Mouse (Mus musculus) CD4-positive, CD25-positive, alpha-beta regulatory T cell, adult 4 months (primary cell): ENCODE measurements around the gene Prr14. TPM values are rescaled to one million over a fixed set of nuclear protein-coding genes. Genes with fewer than 3 reads are reported as not detected.

Experiments used
- ATAC-seq: one replicate; pipeline ENCODE4 v1.8.0; 2017
- polyA plus RNA-seq, 2 experiments: library from polyadenylated mRNA; unstranded; fragments of 100-300 nt; shearing (Covaris generic); gene quantifications; one replicate each; pipeline ENCODE4 v1.2.1; 2017

The Prr14 gene
- polyA plus RNA-seq, 2 experiments from 2014 or later = 181 to 236 TPM

DNA sequence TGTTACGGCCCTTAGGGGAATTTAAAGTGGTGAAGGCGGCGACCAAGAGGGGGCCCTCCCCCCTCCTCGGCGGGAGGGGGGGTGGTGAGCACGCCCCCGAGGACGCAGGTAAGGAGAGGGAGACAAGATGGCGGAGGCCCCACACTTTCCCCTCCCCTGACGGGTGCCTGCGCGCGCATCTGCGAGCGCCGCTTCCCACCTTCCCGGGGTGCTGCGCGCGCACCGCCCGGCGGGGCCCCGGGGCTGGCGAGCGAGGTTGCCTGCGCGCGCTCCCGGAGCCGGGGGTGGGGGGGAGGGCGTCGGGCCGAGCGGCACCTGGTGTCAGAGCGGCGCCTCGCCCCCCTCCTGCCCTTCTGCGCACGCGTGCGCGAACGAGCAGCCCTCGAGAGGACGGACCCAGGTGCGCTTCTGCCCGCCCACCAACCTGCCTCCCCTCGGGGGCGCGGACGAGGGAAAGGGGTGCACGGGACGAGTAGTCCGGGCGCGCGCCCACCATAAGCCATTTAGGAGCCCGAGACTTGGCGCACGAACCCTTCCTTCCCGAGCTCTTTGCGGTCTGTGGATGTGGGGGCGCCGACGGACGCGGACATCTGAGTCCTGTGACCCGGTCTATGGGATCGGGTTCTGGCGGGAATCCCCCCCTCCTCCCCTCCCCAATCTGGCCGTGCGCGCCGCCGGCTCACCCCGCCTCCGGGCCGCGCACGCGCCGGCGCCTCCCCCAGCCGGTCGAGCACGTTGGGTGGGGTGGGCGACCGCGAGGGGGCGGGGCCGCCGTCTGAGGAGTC is 53.0 kb downstream of the Prr14 start:
- ATAC-seq = peak; percentile 73

DNA sequence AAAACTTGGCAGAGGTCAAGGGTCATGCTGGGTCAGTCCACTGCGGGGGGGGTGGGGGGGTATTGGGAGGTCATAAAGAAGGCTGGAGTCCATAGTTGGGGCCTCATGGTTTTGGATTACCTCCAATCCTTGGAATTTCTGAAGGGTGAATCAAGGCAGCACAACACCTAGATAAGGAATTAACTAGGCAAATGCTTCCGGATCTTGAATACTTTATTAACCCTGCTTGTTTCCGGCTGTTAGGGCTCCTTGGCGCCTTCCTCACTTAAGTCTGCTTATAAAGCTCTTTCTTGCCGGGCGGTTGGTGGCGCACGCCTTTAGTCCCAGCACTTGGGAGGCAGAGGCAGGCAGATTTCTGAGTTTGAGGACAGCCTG is 53.6 kb downstream of the Prr14 start:
- no peak for ATAC-seq

DNA sequence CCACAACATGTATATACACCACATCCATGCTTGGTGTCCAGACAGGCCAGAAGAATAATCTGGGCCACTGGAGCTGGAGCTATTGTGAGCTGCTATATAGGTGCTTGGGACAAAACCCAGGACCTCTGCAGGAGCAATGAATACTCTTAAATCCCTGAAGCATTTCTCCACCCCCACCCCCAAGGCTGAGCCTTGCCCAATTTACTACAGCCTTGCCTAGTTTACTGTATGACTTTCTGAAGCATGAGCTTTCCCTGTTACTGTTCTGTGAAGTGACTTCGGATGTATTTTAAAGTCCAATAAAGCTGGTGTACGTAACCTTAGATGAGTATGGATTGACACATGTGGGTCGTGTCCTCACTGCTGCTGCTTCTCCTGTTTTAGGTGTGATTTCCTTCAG is 54.4 kb downstream of the Prr14 start:
- no peak for ATAC-seq

DNA sequence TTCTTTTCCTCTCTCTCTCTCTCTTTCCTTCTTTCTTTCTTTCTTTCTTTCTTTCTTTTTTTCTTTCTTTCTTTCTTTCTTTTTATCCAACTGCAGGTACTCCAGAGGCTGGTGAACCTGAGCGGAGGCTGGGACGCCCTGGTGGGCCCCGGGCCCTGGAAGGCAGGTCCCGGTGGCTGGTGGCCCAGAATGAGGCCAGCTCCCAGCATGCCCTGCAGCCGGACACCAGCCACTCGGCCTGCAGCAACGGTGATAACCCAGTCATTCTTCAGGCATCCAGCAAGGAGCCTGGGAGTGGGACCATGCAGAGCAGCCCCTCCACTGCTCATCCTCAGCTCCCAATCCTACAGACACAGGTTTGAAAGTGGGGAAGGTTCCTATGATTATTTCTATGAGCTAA is 56.4 kb downstream of the Prr14 start:
- ATAC-seq = no peak

DNA sequence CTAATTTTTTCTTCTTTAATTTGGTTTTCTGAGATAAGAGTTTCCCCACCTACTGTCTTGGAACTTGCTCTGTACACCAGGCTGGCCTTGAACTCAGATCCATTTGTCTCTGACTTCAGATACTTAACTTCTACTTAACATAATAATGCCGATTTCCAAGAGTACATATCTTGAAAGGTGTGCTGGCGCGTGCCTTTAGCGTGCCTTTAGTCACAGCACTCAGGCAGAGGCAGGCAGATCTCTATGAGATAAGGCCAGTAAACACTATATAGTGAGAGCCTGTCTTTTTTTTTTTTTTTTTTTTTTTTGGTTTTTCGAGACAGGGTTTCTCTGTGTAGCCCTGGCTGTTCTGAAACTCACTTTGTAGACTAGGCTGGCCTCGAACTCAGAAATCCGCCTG is 56.9 kb downstream of the Prr14 start:
- no peak for ATAC-seq

DNA sequence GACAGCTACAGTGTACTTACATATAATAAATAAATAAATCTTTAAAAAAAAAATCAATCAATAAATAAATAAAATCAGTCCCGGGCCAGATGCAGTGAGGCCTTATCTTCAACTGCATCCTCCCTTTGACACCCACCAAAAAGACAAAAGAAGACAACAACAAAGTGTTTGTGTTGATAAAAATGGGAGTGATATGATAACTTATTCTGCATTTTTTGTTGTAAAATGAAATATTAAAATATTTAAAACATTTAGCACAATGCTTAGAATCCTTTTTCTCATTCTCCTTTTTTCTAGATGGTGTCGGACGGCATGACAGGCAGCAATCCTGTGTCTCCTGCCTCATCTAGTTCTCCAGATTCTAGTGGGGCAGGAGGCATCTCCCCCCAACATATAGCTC is 59.9 kb downstream of the Prr14 start, which contains the start of gene Gm42715:
TSS of gene Gm42715 (plus strand) at position 301 of the 400 bp plus-strand sequence.
- ATAC-seq = no peak

Other genes starting within 250 kb of the Prr14 start
- 1 to 10 TPM; 6.6 to 7.9 TPM for gene Zfp553, start 226.6 kb upstream of the Prr14 start, polyA plus RNA-seq
- 100 to 1,000 TPM; 819 to 912 TPM for gene Sept1, start 226.5 kb upstream of the Prr14 start, polyA plus RNA-seq
- gene Zfp771, start 215.3 kb upstream of the Prr14 start, polyA plus RNA-seq = 1 to 10 TPM; 1.3 to 1.6 TPM
- gene Dctpp1, start 198.9 kb upstream of the Prr14 start, polyA plus RNA-seq = 10 to 100 TPM; 39.7 to 50.1 TPM
- gene Sephs2, start 185.6 kb upstream of the Prr14 start, polyA plus RNA-seq = 10 to 100 TPM; 17.3 to 23.4 TPM
- gene Itgal, start 163.4 kb upstream of the Prr14 start, polyA plus RNA-seq = 100 to 1,000 TPM; 169 to 297 TPM
- not detected for gene Zfp768, start 114.0 kb upstream of the Prr14 start, polyA plus RNA-seq
- 10 to 100 TPM; 12.7 to 17.6 TPM for gene Zfp747, start 83.6 kb upstream of the Prr14 start, polyA plus RNA-seq
- 1 to 10 TPM; 7.3 to 9.9 TPM for gene 9130019O22Rik, start 72.4 kb upstream of the Prr14 start, polyA plus RNA-seq
- gene E430018J23Rik, start 66.0 kb upstream of the Prr14 start, polyA plus RNA-seq = 1 to 10 TPM; 3.2 to 5.5 TPM
- 1 to 10 TPM; 6.0 to 9.1 TPM for gene Zfp764, start 52.8 kb upstream of the Prr14 start, polyA plus RNA-seq
- gene Zfp688, start 37.5 kb upstream of the Prr14 start, polyA plus RNA-seq = 10 to 100 TPM; 16.0 to 18.9 TPM
- gene Zfp689, start 10.5 kb upstream of the Prr14 start, polyA plus RNA-seq = 1 to 10 TPM; 5.6 to 7.9 TPM
- gene Fbrs, start 19.6 kb downstream of the Prr14 start, polyA plus RNA-seq = 10 to 100 TPM; 22.9 to 24.0 TPM
- 10 to 100 TPM in 1 of 2 experiments, 1 to 10 TPM in 1; 9.1 to 11.4 TPM for gene Srcap, start 52.4 kb downstream of the Prr14 start, polyA plus RNA-seq
- gene Gm42715, start 60.0 kb downstream of the Prr14 start, polyA plus RNA-seq = 10 to 100 TPM; 29.9 to 31.9 TPM
- gene Tmem265, start 101.8 kb downstream of the Prr14 start, polyA plus RNA-seq = 10 to 100 TPM; 39.7 to 91.0 TPM
- 100 to 1,000 TPM; 109 to 138 TPM for gene Phkg2, start 113.7 kb downstream of the Prr14 start, polyA plus RNA-seq
- gene Ccdc189, start 129.0 kb downstream of the Prr14 start, polyA plus RNA-seq = under 1 TPM; 0.56 to 0.70 TPM
- gene Rnf40, start 129.2 kb downstream of the Prr14 start, polyA plus RNA-seq = 10 to 100 TPM; 26.3 to 45.6 TPM
- gene Zfp629, start 156.2 kb downstream of the Prr14 start, polyA plus RNA-seq = under 1 TPM; 0.16 to 0.56 TPM
- gene Bcl7c, start 249.3 kb downstream of the Prr14 start, polyA plus RNA-seq = 1 to 10 TPM; 3.2 to 5.5 TPM